Mouse (Mus musculus) frontal cortex, postnatal 36 days (tissue): Measurements from ENCODE around the gene Homer2.

Experiments
- DNase-seq, 2 experiments: peaks; one replicate each; pipeline ENCODE4 v3.0.0; 2022; ENCODE audit warnings: low spot score in 2 of 2

Gene Homer2

DNA sequence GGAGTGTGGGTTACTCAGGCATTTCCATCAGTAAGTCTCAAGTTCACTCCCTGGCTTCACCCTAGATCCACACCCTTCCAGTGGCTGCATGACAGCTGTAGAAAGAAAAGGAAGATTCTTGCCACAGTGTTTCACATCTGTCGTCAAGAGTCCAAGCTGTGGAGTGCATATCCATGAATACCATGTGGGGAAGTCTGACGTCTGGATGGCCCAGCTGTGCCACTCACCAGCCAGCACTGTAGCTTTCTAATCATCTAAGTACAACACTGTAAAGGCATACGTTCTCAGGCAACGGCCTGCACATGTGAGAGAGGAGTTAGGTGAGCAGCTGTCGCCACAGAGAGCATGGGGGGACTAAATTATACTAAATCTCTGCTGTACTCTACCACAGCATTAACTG is 56.0 kb downstream of the Homer2 start:
- DNase-seq, result no peak

GRCm38 (mm10) chr7:81649270-81649669 is 58.1 kb downstream of the Homer2 start:
- peak; percentile 26 to 53 for DNase-seq

DNA sequence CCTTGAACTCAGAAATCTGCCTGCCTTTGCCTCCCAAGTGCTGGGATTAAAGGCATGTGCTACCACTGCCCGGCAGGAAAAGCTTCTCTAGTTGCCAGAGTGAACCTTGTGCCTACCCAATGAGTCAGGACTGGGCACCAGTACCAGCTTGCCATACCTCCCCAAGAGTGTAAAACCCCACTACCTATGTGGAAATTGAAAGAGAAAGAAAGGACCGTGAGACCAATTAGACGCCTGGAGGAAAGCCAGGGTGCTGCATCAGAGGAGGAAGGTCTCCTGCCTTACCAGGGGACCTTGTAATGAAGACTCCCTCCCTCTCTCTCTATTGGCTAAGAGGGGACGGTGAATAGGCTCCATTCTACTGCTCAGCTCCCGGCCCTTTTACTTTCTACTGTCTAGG is 59.4 kb downstream of the Homer2 start:
- no peak for DNase-seq

- DNase-seq, result no peak
These were observed 62.6 kb downstream of the Homer2 start for GRCm38 (mm10) chr7:81644551-81645235.

DNA sequence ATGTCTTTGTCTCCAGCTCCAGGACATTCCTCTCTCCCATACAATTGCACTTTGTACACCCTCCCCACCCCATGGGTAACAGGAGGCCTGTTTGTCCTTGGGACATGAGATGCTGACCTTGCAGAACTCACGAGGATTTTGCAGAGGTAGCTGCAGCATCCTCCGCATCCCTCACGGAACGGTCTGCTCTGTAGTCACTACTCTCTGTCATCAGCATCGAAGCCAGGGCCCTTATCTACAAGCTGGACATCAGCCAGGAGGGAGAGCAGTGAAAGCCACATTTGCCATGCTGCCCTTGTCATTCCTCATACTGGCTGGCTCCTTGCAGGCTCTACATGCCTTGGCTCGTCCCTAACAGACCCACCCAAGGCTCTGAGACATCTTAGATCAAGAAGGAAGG is 66.2 kb downstream of the Homer2 start:
- no peak for DNase-seq

DNA sequence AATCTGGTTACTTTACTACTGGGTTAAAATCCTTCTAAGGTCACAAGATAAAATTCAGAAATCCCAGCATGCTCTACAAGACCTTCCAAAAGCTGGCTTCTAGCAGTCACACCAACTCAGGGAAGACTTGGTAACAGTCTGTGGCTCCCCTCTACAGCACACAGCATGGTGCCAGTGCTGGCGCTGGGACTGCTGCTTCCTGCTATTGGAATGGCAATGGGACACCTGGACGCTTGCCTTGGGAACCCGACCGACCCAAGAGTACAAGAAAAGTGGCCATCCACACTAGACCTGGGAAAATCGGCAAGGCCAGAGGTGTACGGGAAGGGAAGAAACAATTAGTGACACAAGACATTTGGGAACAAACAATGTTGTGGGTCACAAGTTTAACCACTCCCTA is 74.7 kb downstream of the Homer2 start:
- no peak for DNase-seq

GRCm38 (mm10) chr7:81631261-81631660 is 76.1 kb downstream of the Homer2 start:
- DNase-seq, result peak; percentile 28 to 49

DNA sequence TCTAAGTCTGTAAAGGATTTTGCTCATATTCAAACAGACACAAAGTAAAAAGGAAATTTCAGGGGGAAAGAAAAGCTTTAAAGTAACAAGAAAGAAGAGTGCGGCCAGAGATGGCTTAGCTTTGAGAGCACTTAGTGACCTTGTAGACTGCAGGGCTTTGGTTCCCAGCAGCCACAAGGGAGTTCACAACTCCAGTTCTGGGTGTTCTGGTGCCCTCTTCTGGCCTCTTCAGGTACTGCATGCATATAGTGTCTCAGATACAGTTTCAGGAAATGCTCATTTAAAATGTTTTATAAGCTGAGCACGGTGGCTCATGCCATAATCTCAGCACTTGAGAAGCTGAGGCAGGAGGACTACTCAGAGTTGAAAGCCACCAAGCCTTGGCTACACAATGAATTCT is 80.9 kb downstream of the Homer2 start:
- DNase-seq, result no peak

GRCm38 (mm10) chr7:81623767-81624166 is 83.6 kb downstream of the Homer2 start:
- no peak for DNase-seq

DNA sequence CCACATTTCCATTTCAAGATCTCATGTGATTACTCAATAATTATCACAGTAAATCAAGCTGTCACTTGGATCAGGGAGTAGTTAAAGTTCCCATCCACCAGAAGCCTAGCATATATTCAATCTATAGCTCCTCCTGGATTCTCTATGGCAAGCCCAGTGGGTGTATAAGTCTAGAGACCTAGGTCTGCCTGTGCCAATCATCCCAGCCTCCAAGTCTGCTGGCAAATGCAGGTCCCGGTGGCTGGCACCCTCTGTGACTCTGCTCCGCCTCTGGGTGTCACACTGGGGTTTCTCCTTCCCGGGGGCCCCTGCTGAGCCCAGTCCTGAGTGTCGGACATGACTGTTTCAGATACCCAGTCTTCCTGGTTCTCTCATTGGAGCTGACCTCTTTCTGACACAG is 84.5 kb downstream of the Homer2 start:
- no peak for DNase-seq

- no peak for DNase-seq
These were observed 92.3 kb downstream of the Homer2 start for GRCm38 (mm10) chr7:81615031-81615430.

- DNase-seq, result no peak
These were observed 94.3 kb downstream of the Homer2 start for GRCm38 (mm10) chr7:81612856-81613635.

- DNase-seq, result no peak
These were observed 97.2 kb downstream of the Homer2 start for GRCm38 (mm10) chr7:81610125-81610524.

DNA sequence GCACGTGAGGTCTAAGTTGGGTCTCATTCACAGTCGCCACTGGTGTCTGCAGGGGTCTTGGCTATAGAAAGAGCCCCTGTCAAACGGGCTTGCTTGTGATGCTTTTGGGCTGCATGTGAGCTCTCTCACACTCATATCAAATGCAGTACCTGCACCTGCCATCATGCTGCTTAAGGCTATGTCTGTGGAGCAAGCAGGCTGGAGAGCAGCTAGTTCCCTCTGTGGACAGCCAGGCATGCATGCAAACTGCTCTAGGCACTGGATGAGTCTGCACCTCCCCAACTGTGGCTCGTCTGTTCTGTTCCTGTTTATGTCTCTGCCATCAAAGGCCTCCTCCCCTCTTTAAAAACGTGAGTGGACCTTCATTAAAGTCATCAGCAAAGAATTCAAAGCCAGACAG is 100.9 kb downstream of the Homer2 start:
- DNase-seq, result no peak

DNA sequence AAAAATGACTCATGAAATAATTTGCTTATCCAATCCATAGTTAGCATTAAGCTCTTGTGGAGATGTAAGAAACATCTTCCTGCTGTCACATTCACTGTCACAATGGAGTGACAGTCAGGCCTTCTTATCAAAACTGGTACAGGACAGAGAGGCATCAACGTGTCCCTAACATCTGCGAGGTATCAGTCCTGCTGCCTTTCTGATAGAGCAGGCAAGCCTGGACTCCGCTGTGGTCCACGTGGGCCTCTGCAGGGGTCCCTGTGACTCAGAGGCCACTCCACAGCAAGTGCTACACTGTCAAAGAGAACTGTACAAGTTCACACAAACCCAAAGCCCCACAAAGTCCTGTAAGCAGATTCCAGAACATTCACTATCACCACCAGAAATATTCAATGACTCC is 101.8 kb downstream of the Homer2 start:
- no peak for DNase-seq

DNA sequence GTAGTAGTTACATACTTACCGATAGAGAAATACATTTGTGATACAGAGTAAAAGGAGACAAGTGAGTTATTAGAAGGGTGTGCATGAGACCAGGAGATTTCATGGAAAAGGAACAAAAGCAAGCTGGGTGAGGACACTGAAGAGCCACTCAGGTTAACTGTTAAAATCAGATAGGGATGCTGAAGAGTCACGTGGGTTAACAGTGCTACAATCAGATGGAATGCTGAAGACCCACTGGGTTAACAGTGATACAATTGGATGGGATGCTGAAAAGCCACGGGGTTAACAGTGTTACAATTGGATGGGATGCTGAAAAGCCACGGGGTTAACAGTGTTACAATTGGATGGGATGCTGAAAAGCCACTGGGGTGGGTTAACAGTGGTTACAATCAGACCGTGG is 102.3 kb downstream of the Homer2 start:
- DNase-seq, result no peak

DNA sequence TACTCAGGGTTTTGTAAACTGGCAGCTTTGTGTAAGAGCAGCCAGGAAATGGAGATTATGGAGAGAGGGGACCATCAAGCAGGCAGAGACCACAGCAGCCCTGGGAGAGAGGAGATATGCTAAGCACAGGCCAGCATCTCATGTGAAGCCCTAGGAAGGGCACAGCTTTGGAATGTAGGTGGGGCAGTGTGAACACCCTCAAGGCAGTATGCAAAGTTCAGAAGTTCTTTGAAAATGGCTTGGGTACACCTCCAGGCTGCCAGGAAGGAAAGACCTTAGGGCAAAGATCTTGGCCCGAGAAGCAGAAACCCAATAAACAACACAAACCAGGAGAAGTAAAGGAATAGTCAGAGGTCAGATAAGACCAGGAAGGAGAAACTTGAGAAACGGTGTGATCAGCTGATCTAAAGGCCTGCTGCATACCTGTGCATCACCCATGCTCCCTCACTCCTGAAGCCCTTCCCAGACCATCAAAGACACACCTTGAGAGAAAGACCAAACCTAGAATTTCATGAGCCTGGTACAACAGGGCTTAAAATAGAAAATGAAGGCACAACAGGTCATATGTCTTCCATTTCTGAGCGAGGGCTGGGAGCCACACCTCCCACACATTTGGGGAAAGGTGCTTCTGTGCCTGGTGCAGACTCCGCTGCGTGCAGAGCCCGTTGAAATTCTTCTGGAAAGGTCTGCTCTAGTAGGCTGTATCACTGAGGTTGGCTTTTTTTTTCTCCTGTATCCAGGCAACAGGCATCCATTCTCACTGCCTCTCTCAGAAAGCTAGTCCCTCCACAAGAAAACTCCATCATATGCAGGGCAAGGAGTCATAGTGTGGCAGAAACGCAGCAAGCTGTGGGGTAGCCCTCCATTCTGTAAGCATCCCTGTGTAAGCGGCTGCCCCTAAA is 107.7 kb downstream of the Homer2 start:
- peak; percentile 28 to 49 for DNase-seq

- no peak for DNase-seq
These were observed 109.7 kb downstream of the Homer2 start for GRCm38 (mm10) chr7:81597660-81598059.

- DNase-seq, result no peak
These were observed 111.2 kb downstream of the Homer2 start for GRCm38 (mm10) chr7:81596086-81596485.

GRCm38 (mm10) chr7:81595056-81595455 is 112.3 kb downstream of the Homer2 start:
- no peak for DNase-seq

- no peak for DNase-seq
These were observed 113.9 kb downstream of the Homer2 start for GRCm38 (mm10) chr7:81593387-81593786.

- DNase-seq, result no peak
These were observed 114.6 kb downstream of the Homer2 start for GRCm38 (mm10) chr7:81592686-81593085.
